Mouse (Mus musculus) adrenal gland (tissue): ENCODE data around the gene Slamf8.

Source experiments
- intact Hi-C: fragments of 180-260 bp; cut with DNase I; formaldehyde crosslinking; loops from one replicate; pipeline ENCODE4 v1.15.1; 2025

The Slamf8 gene

GRCm38 (mm10) chr1:172602326-172602725 lies 12.0 kb upstream of the Slamf8 start, which contains the start of gene Fcrl6:
Fcrl6 (minus strand) TSS chr1:172602551.
- intact Hi-C loops: no loop called here

DNA sequence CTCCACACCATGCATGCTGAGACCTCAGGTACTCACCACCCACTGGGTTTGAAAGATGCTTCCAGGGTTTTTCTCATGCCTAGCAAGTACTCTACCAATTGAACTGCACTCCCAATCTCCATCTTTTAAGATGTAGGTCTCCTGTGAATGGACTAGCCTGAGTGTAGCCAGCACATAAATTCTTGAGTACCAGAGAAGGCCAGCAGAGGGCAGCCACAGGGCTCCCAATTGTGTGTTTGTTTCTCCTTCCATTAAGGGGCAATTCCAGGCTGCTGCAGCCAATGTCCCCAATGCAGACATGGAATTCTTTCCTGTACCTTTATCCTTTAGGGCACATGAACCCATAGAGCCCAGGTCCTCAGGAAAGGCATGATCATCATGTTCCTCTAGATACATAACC lies 4.1 kb upstream of the Slamf8 start:
- intact Hi-C loops: no loop called here

GRCm38 (mm10) chr1:172593956-172594355 lies 3.6 kb upstream of the Slamf8 start:
- intact Hi-C loops: no loop called here

- intact Hi-C loops: no loop called here
Measured at GRCm38 (mm10) chr1:172593321-172593720, 3.0 kb upstream of the Slamf8 start.

DNA sequence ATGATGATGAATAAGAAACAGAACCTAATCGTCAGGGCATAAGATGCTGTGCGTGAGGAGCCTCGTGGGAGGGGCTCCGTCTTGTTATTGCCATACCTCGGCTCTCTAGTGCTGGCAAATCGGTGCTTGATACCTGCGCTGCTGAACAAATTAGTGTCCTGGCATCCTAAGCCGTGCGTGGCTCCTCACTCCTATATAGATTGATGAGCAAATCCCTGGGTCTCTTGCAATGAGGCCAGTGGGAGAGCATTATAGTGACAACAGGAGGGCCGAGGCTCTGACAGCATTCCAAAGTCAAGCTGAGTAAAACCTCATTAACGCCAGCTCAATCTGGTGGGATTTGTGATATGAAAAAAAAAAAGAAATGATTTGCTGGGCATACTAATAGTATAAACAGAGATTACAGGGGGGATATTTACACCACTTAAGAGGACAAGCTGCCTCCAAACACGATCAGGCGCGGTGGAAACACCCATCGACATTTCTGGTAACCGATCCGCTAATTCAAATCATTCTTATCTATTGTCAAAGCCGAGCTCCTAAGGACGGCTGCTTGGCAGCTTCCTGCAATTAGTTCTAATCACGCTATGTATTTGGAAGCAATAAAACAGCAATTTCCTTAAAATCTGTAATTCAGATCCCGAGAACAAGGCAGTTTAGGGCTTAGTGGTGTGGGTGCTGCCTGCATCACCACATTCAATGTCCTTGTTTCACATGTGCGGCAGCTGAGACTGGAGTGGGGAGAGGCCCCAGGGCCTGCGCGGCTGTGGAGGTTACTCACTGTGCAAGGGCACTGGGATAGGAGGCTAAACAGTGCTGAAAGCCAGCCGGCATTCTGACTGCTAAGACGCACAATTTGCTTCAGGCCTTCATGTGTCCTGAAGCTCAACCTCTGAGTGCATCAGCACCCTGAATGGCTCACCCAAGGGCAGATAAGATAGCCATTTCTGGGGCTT lies 4.5 kb downstream of the Slamf8 start:
- intact Hi-C loops: no loop called here

DNA sequence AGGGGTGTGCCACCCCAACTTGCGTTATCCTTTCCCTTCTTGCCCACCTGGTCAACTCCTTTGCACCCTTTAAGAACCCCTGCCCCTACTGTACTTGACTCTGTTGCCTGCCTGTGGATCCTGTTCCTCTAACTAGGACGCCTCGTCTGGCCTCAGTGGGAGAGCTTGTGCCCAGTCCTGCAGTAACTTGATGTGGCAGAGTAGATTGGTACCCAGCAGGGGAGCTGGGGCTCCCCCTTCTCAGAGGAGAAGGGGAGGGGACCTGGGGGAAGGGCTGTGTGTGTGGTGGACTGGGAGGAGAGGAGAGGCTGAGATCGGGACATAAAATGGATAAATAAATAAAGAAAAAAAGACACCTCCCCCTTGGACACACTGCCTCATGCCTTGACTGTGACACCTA lies 5.3 kb downstream of the Slamf8 start:
- intact Hi-C loops: no loop called here

- intact Hi-C loops: no loop called here
Measured at GRCm38 (mm10) chr1:172584271-172584670, 6.1 kb downstream of the Slamf8 start.

- intact Hi-C loops: no loop called here
Measured at GRCm38 (mm10) chr1:172582436-172582835, 7.9 kb downstream of the Slamf8 start.

DNA sequence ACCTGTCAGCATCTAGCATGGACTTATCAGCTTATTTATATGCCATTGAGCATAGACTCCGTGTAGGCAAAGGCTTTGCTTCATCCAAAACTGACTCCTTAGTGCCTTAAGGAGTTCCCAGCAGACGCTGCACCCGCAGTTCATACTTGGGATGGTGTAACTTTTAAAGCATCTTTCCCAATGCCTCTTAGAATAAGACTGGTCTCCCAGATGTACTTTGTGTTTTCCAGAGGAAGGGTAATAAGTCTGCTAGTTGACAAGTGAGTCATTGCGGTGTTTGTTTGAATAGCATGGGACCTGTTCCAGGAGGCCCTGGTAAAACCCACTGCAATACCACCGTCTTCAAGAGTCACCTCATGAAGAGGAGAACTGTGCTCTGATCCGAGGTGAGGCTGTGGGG lies 10.3 kb downstream of the Slamf8 start:
- intact Hi-C loops: no loop called here

DNA sequence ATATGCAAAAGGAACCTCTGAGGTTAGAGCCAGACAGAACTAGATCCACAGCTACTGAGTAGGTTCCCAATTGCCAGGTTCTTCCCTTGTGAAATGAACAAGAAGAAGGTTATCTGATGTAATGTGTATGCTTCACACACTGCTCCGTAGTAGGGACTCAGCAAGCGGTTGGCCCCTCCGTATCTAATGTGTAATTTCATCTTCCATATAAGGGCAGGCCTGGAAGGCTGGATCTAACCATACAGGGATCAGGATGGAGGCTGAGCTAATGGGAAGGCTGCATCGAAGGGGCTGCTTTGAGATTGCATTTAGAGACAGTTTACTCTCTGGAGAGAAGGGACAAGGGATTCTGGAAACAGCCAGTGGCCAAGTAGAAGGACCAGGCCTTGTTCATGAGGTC lies 22.6 kb downstream of the Slamf8 start:
- intact Hi-C loops: no loop called here

GRCm38 (mm10) chr1:172566131-172566530 lies 24.2 kb downstream of the Slamf8 start:
- intact Hi-C loops: no loop called here

GRCm38 (mm10) chr1:172563465-172563828 lies 26.9 kb downstream of the Slamf8 start:
- intact Hi-C loops: no loop called here

DNA sequence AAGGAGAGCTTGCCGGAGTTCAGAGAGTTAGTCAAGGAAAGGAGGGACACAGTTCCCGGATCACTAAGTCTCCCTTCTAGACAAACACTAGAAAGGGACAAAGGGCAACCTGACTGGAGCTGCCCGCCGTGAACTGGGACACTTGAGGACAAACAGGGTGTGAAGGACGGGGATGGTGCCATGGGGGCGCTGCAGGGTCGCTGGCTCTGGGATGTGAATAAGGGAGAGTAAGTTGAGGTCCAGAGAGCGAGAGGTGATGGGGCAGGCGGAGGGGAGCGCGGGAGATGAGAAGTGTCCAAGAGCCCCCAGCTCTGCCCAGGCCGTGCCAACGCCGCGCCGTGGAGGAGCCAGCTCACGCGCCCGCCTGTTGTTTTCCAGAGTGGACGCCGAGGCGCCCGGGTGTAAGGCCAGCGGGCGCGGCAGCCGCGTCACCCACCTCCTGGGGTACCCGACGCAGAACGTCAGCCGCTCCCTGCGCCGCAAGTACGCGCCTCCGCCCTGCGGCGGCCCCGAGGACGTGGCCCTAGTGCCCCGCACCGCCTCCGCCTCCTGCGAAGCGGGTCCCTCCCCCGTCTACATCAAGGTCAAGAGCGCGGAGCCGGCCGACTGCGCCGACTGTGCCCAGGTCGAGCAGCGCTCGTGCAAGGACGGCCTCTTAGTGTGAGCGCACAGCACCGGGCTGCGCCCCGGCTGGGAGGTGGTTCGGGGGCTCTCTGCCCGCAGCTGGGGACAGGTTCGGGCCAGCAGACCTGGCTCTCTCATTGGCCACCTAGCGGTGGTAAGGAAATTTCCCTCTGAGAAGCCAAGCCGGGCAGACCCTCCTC lies 27.5 kb downstream of the Slamf8 start:
- intact Hi-C loops: no loop called here

GRCm38 (mm10) chr1:172555638-172556037 lies 34.7 kb downstream of the Slamf8 start, which contains the start of gene Vsig8:
Vsig8 (plus strand) TSS chr1:172555938.
- intact Hi-C loops: no loop called here

DNA sequence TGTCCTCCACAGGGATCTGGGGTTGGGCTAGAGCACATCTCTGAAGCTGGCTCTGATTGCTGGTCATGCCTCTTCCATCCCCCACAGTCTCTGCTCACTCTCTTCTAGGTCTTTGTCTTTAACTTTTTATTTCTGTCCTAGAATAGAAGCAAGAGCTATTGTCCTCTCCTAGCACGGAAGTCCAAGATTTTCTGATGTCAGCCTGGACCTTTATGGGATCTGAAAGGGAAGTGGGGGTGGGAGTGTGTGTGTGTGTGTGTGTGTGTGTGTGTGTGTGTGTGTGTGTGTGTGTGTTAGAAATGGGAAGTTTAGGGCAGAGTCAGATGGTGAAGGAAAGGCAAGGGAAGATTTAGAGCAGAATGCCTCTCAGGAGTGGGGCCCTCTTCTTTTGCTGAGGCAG lies 37.7 kb downstream of the Slamf8 start:
- intact Hi-C loops: no loop called here

GRCm38 (mm10) chr1:172551009-172551408 lies 39.4 kb downstream of the Slamf8 start:
- intact Hi-C loops: no loop called here

DNA sequence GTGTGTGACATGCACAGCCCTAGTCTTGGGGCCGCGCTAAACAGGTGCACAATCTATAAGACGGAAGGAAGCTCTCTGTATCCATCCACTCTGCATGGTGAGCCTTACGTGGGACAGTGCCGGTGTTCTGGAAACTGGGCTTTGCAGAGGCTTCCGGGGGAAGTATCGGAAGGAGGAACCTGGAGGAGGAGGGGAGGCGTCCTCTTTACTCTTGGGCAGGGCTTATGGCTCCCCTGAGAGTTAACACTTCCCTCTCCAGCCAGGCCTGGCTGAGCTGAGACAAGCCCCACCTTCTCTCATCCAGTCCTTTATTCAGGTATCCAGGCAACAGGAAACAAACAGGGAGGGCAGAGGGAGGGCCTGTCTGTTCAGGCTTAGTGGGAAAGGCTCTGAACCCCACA lies 39.8 kb downstream of the Slamf8 start:
- intact Hi-C loops: no loop called here

DNA sequence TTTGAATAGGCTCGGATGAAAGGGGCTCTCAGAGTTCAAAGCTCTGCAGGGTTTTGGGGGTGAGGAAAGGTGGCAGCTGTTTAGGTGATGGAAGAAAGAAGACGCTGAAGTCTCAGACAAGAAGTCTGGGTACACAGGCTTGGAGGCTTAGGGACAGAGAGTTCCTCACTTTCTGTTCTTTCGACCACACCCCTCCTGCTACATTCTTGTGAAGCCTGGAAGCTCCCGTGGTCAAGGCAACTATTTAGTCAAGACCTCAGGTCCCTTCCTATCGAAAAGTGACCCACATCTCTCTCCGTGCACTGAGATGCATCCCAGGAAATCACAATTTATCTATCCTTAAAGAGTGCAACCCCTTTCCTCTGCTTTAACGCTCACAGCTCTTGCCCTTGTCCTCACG lies 40.7 kb downstream of the Slamf8 start:
- intact Hi-C loops: no loop called here

DNA sequence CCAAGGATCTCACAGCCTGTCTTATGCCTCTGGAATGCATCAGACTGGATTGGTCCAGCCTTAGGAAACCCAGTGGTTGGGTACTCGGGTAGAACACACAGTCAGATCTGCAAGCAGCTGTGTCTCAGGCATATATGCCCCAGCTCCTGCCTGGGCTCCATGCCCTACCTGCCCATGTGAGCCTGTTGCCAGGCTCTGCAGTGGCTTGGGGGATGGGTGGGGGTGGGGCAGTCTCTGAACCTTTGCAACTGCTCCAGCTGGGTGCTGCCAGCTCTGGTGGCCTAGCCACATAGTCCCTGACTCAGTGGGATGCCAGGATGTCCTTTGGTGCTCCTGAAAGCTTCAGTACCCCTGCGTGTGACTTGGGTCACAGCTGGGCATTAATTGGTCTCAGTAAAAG lies 41.1 kb downstream of the Slamf8 start:
- intact Hi-C loops: no loop called here

DNA sequence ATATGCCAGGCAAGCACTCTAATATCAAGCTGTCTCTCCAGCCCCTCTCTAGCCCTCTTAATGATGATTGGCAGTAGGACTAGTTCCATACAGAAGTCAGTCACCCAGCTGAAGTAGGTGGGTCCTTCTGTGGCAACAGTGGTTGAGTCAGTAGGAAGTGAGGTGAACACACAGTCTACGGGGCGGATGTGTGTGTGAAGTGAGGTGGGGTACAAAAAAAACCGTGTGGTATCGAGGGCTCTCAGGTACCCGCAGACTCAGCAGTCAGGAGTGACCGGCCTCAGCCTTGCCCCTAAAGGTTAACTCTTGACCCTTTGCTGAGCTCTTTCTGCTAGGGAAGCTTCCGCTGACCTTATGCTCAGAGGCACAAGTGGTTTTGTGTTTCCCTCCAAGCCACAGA lies 41.9 kb downstream of the Slamf8 start:
- intact Hi-C loops: no loop called here

DNA sequence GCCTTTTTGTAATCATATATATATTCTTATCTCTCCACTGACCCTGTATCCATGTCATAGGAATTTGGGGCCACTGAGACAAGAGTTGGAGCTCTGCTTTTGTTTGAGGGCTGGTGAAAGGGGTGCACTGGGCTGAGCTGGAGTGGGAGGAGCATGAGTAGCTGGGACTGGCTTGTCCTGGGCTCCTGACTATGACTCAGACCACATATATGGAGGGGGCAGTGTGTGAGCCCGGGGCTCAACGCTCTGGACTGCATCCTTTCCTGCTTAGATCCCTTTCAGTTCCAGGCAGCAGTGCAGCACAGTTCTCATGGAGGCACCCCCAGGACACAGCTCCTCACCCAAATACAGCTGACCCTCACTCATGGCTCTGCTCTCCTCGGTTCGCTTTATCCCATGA lies 44.3 kb downstream of the Slamf8 start:
- intact Hi-C loops: no loop called here

GRCm38 (mm10) chr1:172540283-172540820 lies 50.0 kb downstream of the Slamf8 start:
- intact Hi-C loops: no loop called here
